ENCODE assay signal across 7 mouse cellular contexts in the genomic region with DNA sequence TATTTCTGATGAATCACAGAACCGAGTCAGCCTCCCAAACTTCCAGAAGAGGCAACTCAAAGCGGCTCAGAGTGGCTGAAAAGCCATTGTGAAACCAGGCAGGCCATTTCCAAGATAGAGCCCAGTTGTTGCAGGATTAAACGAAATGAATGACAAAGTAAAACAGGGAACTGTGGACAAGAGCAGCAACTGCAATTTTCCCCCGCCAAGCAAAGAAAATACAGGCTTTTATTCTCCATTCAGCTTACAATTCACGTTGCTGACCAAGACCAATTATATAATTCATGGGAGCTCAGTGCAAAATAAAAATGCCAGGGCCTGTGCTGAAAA. TPM values are rescaled to one million over a fixed set of nuclear protein-coding genes. Genes with fewer than 3 reads are reported as not detected.
DNase-seq lines count a peak whose midpoint lies in the region; ATAC-seq lines count a peak whose summit lies in the region.

No protein-coding gene starts in this region.

- ATAC-seq in embryonic facial prominence, embryonic 13.5 days (ENCODE audit: insufficient number of reproducible peaks, insufficient read depth, low FRiP score, low TSS enrichment, low read depth): no peak
- no peak for ATAC-seq in hindbrain, embryonic 11.5 days (ENCODE audit: low FRiP score)
- no peak for ATAC-seq in limb, embryonic 15.5 days (ENCODE audit: insufficient number of reproducible peaks, low FRiP score, low TSS enrichment, low read depth)
- ATAC-seq in neural tube, embryonic 14.5 days (ENCODE audit: low read depth): no peak

- WGBS in embryonic facial prominence, embryonic 13.5 days: 22% methylated on average over 5 of the region's 5 CpGs
- WGBS in hindbrain, embryonic 11.5 days: 13% methylated on average over 5 of the region's 5 CpGs
- 25% methylated on average over 5 of the region's 5 CpGs for WGBS in limb, embryonic 15.5 days
- WGBS in neural tube, embryonic 14.5 days: 2% methylated on average over 5 of the region's 5 CpGs

- peak overlapping the region; percentile 75 for H3K27ac ChIP-seq in embryonic facial prominence, embryonic 13.5 days
- no peak overlapping the region for H3K27ac ChIP-seq in hindbrain, embryonic 11.5 days (ENCODE audit: low read depth, low read length)
- H3K27ac ChIP-seq in limb, embryonic 15.5 days: 0 out of 2 replicates have a peak overlapping the region, but pooled peaks have one; percentile 23
- H3K27ac ChIP-seq in neural tube, embryonic 14.5 days (ENCODE audit: low read depth, low read length): no peak overlapping the region

- H3K9me3 ChIP-seq in embryonic facial prominence, embryonic 13.5 days: no peaks in the 10 kb centered on the region
- H3K9me3 ChIP-seq in hindbrain, embryonic 11.5 days (ENCODE audit: control insufficient read depth, low read length): no peaks in the 10 kb centered on the region
- H3K9me3 ChIP-seq in limb, embryonic 15.5 days: no peaks in the 10 kb centered on the region
- no peaks in the 10 kb centered on the region for H3K9me3 ChIP-seq in neural tube, embryonic 14.5 days (ENCODE audit: control insufficient read depth, low read length)

- peak overlapping the region; percentile 33; the same call in 1 of the 2 replicates for H3K4me3 ChIP-seq in embryonic facial prominence, embryonic 13.5 days
- peak overlapping the region; percentile 27; the same call in 1 of the 2 replicates for H3K4me3 ChIP-seq in hindbrain, embryonic 11.5 days (ENCODE audit: low read depth, low read length)
- H3K4me3 ChIP-seq in limb, embryonic 15.5 days: peak overlapping the region; percentile 34; the same call in 1 of the 2 replicates
- H3K4me3 ChIP-seq in neural tube, embryonic 14.5 days (ENCODE audit: low read depth, low read length): peak overlapping the region; percentile 37; the same call in 1 of the 2 replicates

- H3K9ac ChIP-seq in embryonic facial prominence, embryonic 13.5 days: 0 out of 2 replicates have a peak overlapping the region, but pooled peaks have one; percentile 33
- H3K9ac ChIP-seq in hindbrain, embryonic 11.5 days (ENCODE audit: low read depth, low read length): peak overlapping the region; percentile 52; the same call in 1 of the 2 replicates
- H3K9ac ChIP-seq in limb, embryonic 15.5 days: no peak overlapping the region
- H3K9ac ChIP-seq in neural tube, embryonic 14.5 days (replicated peaks; ENCODE audit: low read depth, low read length): peak overlapping the region; percentile 56; the same call in 1 of the 2 replicates

- peak overlapping the region; percentile 54 for H3K4me2 ChIP-seq in embryonic facial prominence, embryonic 13.5 days
- H3K4me2 ChIP-seq in hindbrain, embryonic 11.5 days (replicated peaks; ENCODE audit: low read depth, low read length): peak overlapping the region; percentile 42
- peak overlapping the region; percentile 48 for H3K4me2 ChIP-seq in limb, embryonic 15.5 days
- peak overlapping the region; percentile 67 for H3K4me2 ChIP-seq in neural tube, embryonic 14.5 days (ENCODE audit: low read depth, low read length)

- H3K36me3 ChIP-seq in embryonic facial prominence, embryonic 13.5 days: no peaks in the 10 kb centered on the region
- H3K36me3 ChIP-seq in hindbrain, embryonic 11.5 days (ENCODE audit: control insufficient read depth, insufficient read depth, low read length): no peaks in the 10 kb centered on the region
- H3K36me3 ChIP-seq in limb, embryonic 15.5 days: no peaks in the 10 kb centered on the region
- H3K36me3 ChIP-seq in neural tube, embryonic 14.5 days (ENCODE audit: control insufficient read depth, insufficient read depth, low read length): no peaks in the 10 kb centered on the region

- no peaks in the 10 kb centered on the region for H3K27me3 ChIP-seq in embryonic facial prominence, embryonic 13.5 days
- no peaks in the 10 kb centered on the region for H3K27me3 ChIP-seq in hindbrain, embryonic 11.5 days (ENCODE audit: control insufficient read depth, insufficient read depth, low read length)
- no peaks in the 10 kb centered on the region for H3K27me3 ChIP-seq in limb, embryonic 15.5 days
- no peaks in the 10 kb centered on the region for H3K27me3 ChIP-seq in neural tube, embryonic 14.5 days (ENCODE audit: control insufficient read depth, insufficient read depth, low read length)

- H3K4me1 ChIP-seq in embryonic facial prominence, embryonic 13.5 days: peaks cover 16% of the 10 kb centered on the region
- H3K4me1 ChIP-seq in hindbrain, embryonic 11.5 days (replicated peaks; ENCODE audit: control insufficient read depth, insufficient read depth, low read length): no peaks in the 10 kb centered on the region; the same call in 1 of the 2 replicates
- peaks cover 10% of the 10 kb centered on the region for H3K4me1 ChIP-seq in limb, embryonic 15.5 days
- H3K4me1 ChIP-seq in neural tube, embryonic 14.5 days (ENCODE audit: control insufficient read depth, insufficient read depth, low read length): 0 out of 2 replicates have a peak, but pooled peaks cover 6% of the 10 kb centered on the region

- DNase-seq in urinary bladder, postnatal 14 days (ENCODE audit: low spot score): peak; percentile 7
- no peak for DNase-seq in urinary bladder, postnatal 10 days (ENCODE audit: low spot score)
- peak; percentile 26 for DNase-seq in hindbrain, embryonic 11.5 days (ENCODE audit: low spot score)
- DNase-seq in spleen, adult 12 weeks (ENCODE audit: low spot score): no peak

RNA-seq across cellular contexts. Expression of a gene that starts 46.9 kb away (rescaled TPM):
- polyA plus RNA-seq in embryonic facial prominence, embryonic 13.5 days (2015; fragmentation: Nextera tagmentation; extraction: Ambion mirVana): 22.5 and 46.4 TPM in 2 replicates
- 21.1 and 26.9 TPM in 2 replicates for polyA plus RNA-seq in hindbrain, embryonic 11.5 days (2014; fragmentation: Nextera tagmentation; extraction: Ambion mirVana)
- polyA plus RNA-seq in limb, embryonic 15.5 days (2015; fragmentation: Nextera tagmentation; extraction: Ambion mirVana): 13.9 and 14.1 TPM in 2 replicates
- polyA plus RNA-seq in neural tube, embryonic 14.5 days (2014; fragmentation: Nextera tagmentation; extraction: Ambion mirVana): 10.3 and 20.6 TPM in 2 replicates

Comparison
In these comparisons a context has a peak if more than half of its experiments do, and no peak if none do; other contexts are left out.
1. DNase-seq: peak in urinary bladder, postnatal 14 days (single experiment) and hindbrain, embryonic 11.5 days (single experiment); none in urinary bladder, postnatal 10 days (single experiment) and spleen, adult 12 weeks (single experiment).
2. H3K27ac ChIP-seq: peak in embryonic facial prominence, embryonic 13.5 days (single experiment) and limb, embryonic 15.5 days (single experiment); none in hindbrain, embryonic 11.5 days (single experiment) and neural tube, embryonic 14.5 days (single experiment).
3. Peak in every context shown above with its lines, with median percentiles within 50 percentile points of each other: H3K4me2 ChIP-seq and H3K4me3 ChIP-seq.